Comparison of ENCODE assay signal across 8 mouse cellular contexts in genomic region chr7:127026984-127027726, GRCm38 (mm10). TPM values are rescaled to one million over a fixed set of nuclear protein-coding genes. Genes with fewer than 3 reads are reported as not detected.
DNase-seq lines count a peak whose midpoint lies in the region; ATAC-seq lines count a peak whose summit lies in the region.

Maz (minus strand) TSS chr7:127027037.

- WGBS in heart, embryonic 13.5 days = 0% methylated on average over 33 of the region's 63 CpGs
- under 1% methylated on average over 59 of the region's 63 CpGs for WGBS in liver, embryonic 12.5 days (ENCODE audit: insufficient replicate concordance)
- WGBS in stomach, embryonic 15.5 days = under 1% methylated on average over 59 of the region's 63 CpGs

- peak within 1 kb of the TSS; percentile 83 for H3K4me3 ChIP-seq in brown adipose tissue, adult 24 weeks (ENCODE audit: insufficient read depth, low read depth, low read length)
- H3K4me3 ChIP-seq in heart, embryonic 13.5 days = peak within 1 kb of the TSS; percentile 94
- peak within 1 kb of the TSS; percentile 90 for H3K4me3 ChIP-seq in liver, embryonic 12.5 days
- peak within 1 kb of the TSS; percentile 91 for H3K4me3 ChIP-seq in stomach, embryonic 15.5 days (replicated peaks)

- peak within 1 kb of the TSS; percentile 100 for H3K9ac ChIP-seq in heart, embryonic 13.5 days
- H3K9ac ChIP-seq in liver, embryonic 12.5 days = peak within 1 kb of the TSS; percentile 100
- H3K9ac ChIP-seq in stomach, embryonic 15.5 days = peak within 1 kb of the TSS; percentile 97

- peak; percentile 100 for DNase-seq in CD4-positive, CD25-positive, alpha-beta regulatory T cell, adult 2 months (ENCODE audit: low read depth, low spot score)
- peak; percentile 87 for DNase-seq in fat pad, adult 2 months (ENCODE audit: extremely low read depth, low read depth, low spot score)
- peak; percentile 100 for DNase-seq in kidney, postnatal 10 days
- DNase-seq in natural killer cell, adult 2 months (ENCODE audit: low spot score in 2 of 2) = peak; percentile 99

- no peaks in the 10 kb centered on the region for H3K27me3 ChIP-seq in heart, embryonic 13.5 days (replicated peaks)
- no peaks in the 10 kb centered on the region for H3K27me3 ChIP-seq in liver, embryonic 12.5 days (replicated peaks)
- no peaks in the 10 kb centered on the region for H3K27me3 ChIP-seq in stomach, embryonic 15.5 days (replicated peaks)

- H3K4me1 ChIP-seq in brown adipose tissue, adult 24 weeks (ENCODE audit: control insufficient read depth, insufficient read depth, insufficient read length, low read length) = peaks cover 5% of the 10 kb centered on the region
- peaks cover 41% of the 10 kb centered on the region for H3K4me1 ChIP-seq in heart, embryonic 13.5 days
- peaks cover 75% of the 10 kb centered on the region for H3K4me1 ChIP-seq in liver, embryonic 12.5 days
- H3K4me1 ChIP-seq in stomach, embryonic 15.5 days = peaks cover 35% of the 10 kb centered on the region

- peaks cover 72% of the 10 kb centered on the region for H3K36me3 ChIP-seq in heart, embryonic 13.5 days
- peaks cover 81% of the 10 kb centered on the region for H3K36me3 ChIP-seq in liver, embryonic 12.5 days
- H3K36me3 ChIP-seq in stomach, embryonic 15.5 days = peaks cover 36% of the 10 kb centered on the region

- H3K4me2 ChIP-seq in heart, embryonic 13.5 days = peak within 1 kb of the TSS; percentile 91
- peak within 1 kb of the TSS; percentile 98 for H3K4me2 ChIP-seq in liver, embryonic 12.5 days
- peak within 1 kb of the TSS; percentile 87 for H3K4me2 ChIP-seq in stomach, embryonic 15.5 days

- H3K27ac ChIP-seq in brown adipose tissue, adult 24 weeks (replicated peaks; ENCODE audit: low read depth, low read length) = peak within 1 kb of the TSS; percentile 77
- peak within 1 kb of the TSS; percentile 99 for H3K27ac ChIP-seq in heart, embryonic 13.5 days (replicated peaks)
- peak within 1 kb of the TSS; percentile 98 for H3K27ac ChIP-seq in liver, embryonic 12.5 days
- peak within 1 kb of the TSS; percentile 98 for H3K27ac ChIP-seq in stomach, embryonic 15.5 days

- peak; percentile 81 for ATAC-seq in heart, embryonic 13.5 days (ENCODE audit: extremely low read depth, insufficient number of reproducible peaks, low FRiP score, low TSS enrichment)
- ATAC-seq in liver, embryonic 12.5 days = peak; percentile 79
- ATAC-seq in stomach, embryonic 15.5 days (ENCODE audit: insufficient read depth, low FRiP score, low read depth) = peak; percentile 89

- H3K9me3 ChIP-seq in heart, embryonic 13.5 days = no peaks in the 10 kb centered on the region
- no peaks in the 10 kb centered on the region for H3K9me3 ChIP-seq in liver, embryonic 12.5 days (replicated peaks)
- no peaks in the 10 kb centered on the region for H3K9me3 ChIP-seq in stomach, embryonic 15.5 days

RNA-seq across cellular contexts. Expression of gene Maz, which starts in this region (rescaled TPM):
- 23.3 and 33.6 TPM in 2 replicates for polyA plus RNA-seq in brown adipose tissue, adult 24 weeks (2012; ENCODE audit: insufficient read depth, insufficient read length, missing spikeins)
- polyA plus RNA-seq in heart, embryonic 13.5 days (2015; fragmentation: Nextera tagmentation; extraction: Ambion mirVana) = 31.0 and 34.5 TPM in 2 replicates
- polyA plus RNA-seq in liver, embryonic 12.5 days (2016; fragmentation: Nextera tagmentation; extraction: Ambion mirVana) = 104 and 107 TPM in 2 replicates
- 67.7 and 69.7 TPM in 2 replicates for polyA plus RNA-seq in stomach, embryonic 15.5 days (2015; fragmentation: Nextera tagmentation; extraction: Ambion mirVana)

Comparison
In these comparisons a context has a peak if more than half of its experiments do, and no peak if none do; other contexts are left out.
1. Peak in every context shown above with its lines: DNase-seq, ATAC-seq, H3K4me3 ChIP-seq and H3K27ac ChIP-seq.